Mouse (Mus musculus): ENCODE measurements at regions not wholly inside any gene's neighbourhood (a gene's known extent, or its start where the extent isn't known, plus 50 kb on each side); places are given as distances from the start of the nearest gene placed in this dataset.

GRCm38 (mm10) chr6:51016441-51017070 lies 362.3 kb upstream of the Npvf start:
- no peak for DNase-seq

- no peak for DNase-seq
Observed at GRCm38 (mm10) chr6:51017260-51017999, 363.2 kb upstream of the Npvf start.

GRCm38 (mm10) chr6:51021206-51021605 lies 367.0 kb upstream of the Npvf start:
- DNase-seq: no peak

GRCm38 (mm10) chr6:51023361-51023760 lies 369.1 kb upstream of the Npvf start:
- no peak for DNase-seq

- DNase-seq: peak; percentile 7
Observed at GRCm38 (mm10) chr6:51024756-51025155, 370.5 kb upstream of the Npvf start.

GRCm38 (mm10) chr6:51025411-51025810 lies 371.2 kb upstream of the Npvf start:
- DNase-seq: no peak

GRCm38 (mm10) chr6:51027296-51027695 lies 373.1 kb upstream of the Npvf start:
- no peak for DNase-seq

GRCm38 (mm10) chr6:51029516-51029915 lies 375.3 kb upstream of the Npvf start:
- no peak for DNase-seq

GRCm38 (mm10) chr6:51029953-51030352 lies 375.7 kb upstream of the Npvf start:
- no peak for DNase-seq

GRCm38 (mm10) chr6:51033835-51034234 lies 379.6 kb upstream of the Npvf start:
- no peak for DNase-seq

GRCm38 (mm10) chr6:51036074-51036473 lies 381.8 kb upstream of the Npvf start:
- no peak for DNase-seq

GRCm38 (mm10) chr6:51036553-51036952 lies 382.3 kb upstream of the Npvf start:
- DNase-seq: peak; percentile 20

- DNase-seq: no peak
Observed at GRCm38 (mm10) chr6:51036956-51037355, 382.7 kb upstream of the Npvf start.

- DNase-seq: no peak
Observed at GRCm38 (mm10) chr6:51039486-51040180, 385.4 kb upstream of the Npvf start.

GRCm38 (mm10) chr6:51043970-51044369 lies 388.5 kb upstream of the Nfe2l3 start:
- DNase-seq: no peak

GRCm38 (mm10) chr6:51044873-51045272 lies 387.6 kb upstream of the Nfe2l3 start:
- DNase-seq: no peak

- no peak for DNase-seq
Observed at GRCm38 (mm10) chr6:51052451-51052921, 380.0 kb upstream of the Nfe2l3 start.

GRCm38 (mm10) chr6:51057229-51057628 lies 375.2 kb upstream of the Nfe2l3 start:
- no peak for DNase-seq

- DNase-seq: no peak
Observed at GRCm38 (mm10) chr6:51059923-51060847, 372.3 kb upstream of the Nfe2l3 start.

- no peak for DNase-seq
Observed at GRCm38 (mm10) chr6:51060848-51061535, 371.5 kb upstream of the Nfe2l3 start.

GRCm38 (mm10) chr6:51065156-51065555 lies 367.3 kb upstream of the Nfe2l3 start:
- DNase-seq: no peak

GRCm38 (mm10) chr6:51067332-51067731 lies 365.1 kb upstream of the Nfe2l3 start:
- DNase-seq: no peak
